Mouse (Mus musculus) liver, embryonic 13.5 days (tissue): ENCODE measurements around the gene Dnmt1. TPM values are rescaled to one million over a fixed set of nuclear protein-coding genes. Genes with fewer than 3 reads are reported as not detected.

Experiments
- ATAC-seq: fragments of 200-750 bp; cut with Nextera tagmentation; 2 replicates; pipeline ENCODE4 v1.8.0; 2017; ENCODE audit warnings: low read depth, mild to moderate bottlenecking, moderate number of reproducible peaks, moderate library complexity
- DNase-seq: peaks from one replicate; pipeline ENCODE4 v3.0.0; 2022
- H3K27ac ChIP-seq: fragments of 300-500 bp; sonication (generic); 2 replicates; pipeline ENCODE4 v1.5.1; 2015; ENCODE audit warnings: moderate library complexity, mild to moderate bottlenecking, inconsistent platforms
- H3K27me3 ChIP-seq: fragments of 300-500 bp; sonication (generic); 2 replicates; pipeline ENCODE4 v1.6.1; 2015; ENCODE audit warnings: mild to moderate bottlenecking, inconsistent platforms
- H3K36me3 ChIP-seq: fragments of 300-500 bp; sonication (generic); 2 replicates; pipeline ENCODE4 v1.6.1; 2015; ENCODE audit warnings: mild to moderate bottlenecking, inconsistent platforms
- H3K4me1 ChIP-seq: fragments of 300-500 bp; sonication (generic); replicated peaks from 2 replicates; pipeline ENCODE4 v1.6.1; 2015; ENCODE audit warnings: inconsistent platforms
- H3K4me2 ChIP-seq: fragments of 300-500 bp; sonication (generic); 2 replicates; pipeline ENCODE4 v1.6.1; 2015; ENCODE audit warnings: inconsistent platforms, mild to moderate bottlenecking, moderate library complexity
- H3K4me3 ChIP-seq: fragments of 300-500 bp; sonication (generic); replicated peaks from 2 replicates; pipeline ENCODE4 v1.5.1; 2015; ENCODE audit warnings: mild to moderate bottlenecking, inconsistent platforms
- H3K9ac ChIP-seq: fragments of 300-500 bp; sonication (generic); 2 replicates; pipeline ENCODE4 v1.6.1; 2015; ENCODE audit warnings: mild to moderate bottlenecking, inconsistent platforms
- H3K9me3 ChIP-seq: fragments of 300-500 bp; sonication (generic); replicated peaks from 2 replicates; pipeline ENCODE4 v1.6.1; 2016; ENCODE audit warnings: inconsistent platforms
- WGBS: fragments of 180-500 bp; shearing (Covaris S2); methylation state at CpG from one replicate; pipeline ENCODE4 v1.1.7; 2015; ENCODE audit not compliant: insufficient replicate concordance; 5-methylcytosine and 5-hydroxymethylcytosine counted together
- polyA plus RNA-seq: library from polyadenylated mRNA; unstranded; fragments of >200 nt; fragmentation: Nextera tagmentation; extraction: Ambion mirVana; gene quantifications from 2 replicates; pipeline ENCODE4 v1.2.1, GENCODE M21; 2015

The Dnmt1 gene
- polyA plus RNA-seq, 1 experiment from 2014 or later = 63.3 TPM

GRCm38 (mm10) chr9:20878041-20878709, 81.5 kb downstream of the Dnmt1 start:
- peak; percentile 99 for DNase-seq

GRCm38 (mm10) chr9:20877118-20878040, 82.3 kb downstream of the Dnmt1 start:
- no peak for DNase-seq
- H3K4me1 ChIP-seq = peaks cover 29% of the 10 kb centered on the region
- H3K9me3 ChIP-seq = no peaks in the 10 kb centered on the region
- peak overlapping the region; percentile 63 for H3K9ac ChIP-seq
- ATAC-seq = no peak
- peak overlapping the region; percentile 60 for H3K4me3 ChIP-seq
- peak overlapping the region; percentile 90 for H3K27ac ChIP-seq
- H3K27me3 ChIP-seq = no peaks in the 10 kb centered on the region
- H3K36me3 ChIP-seq = peaks cover 5% of the 10 kb centered on the region
- H3K4me2 ChIP-seq = peak overlapping the region; percentile 88
- WGBS = 30% methylated on average over 14 of the region's 14 CpGs

More at GRCm38 (mm10) chr9:20878041-20878709, 81.5 kb downstream of the Dnmt1 start:
- H3K27ac ChIP-seq = peak overlapping the region; percentile 90
- no peaks in the 10 kb centered on the region for H3K9me3 ChIP-seq
- peak overlapping the region; percentile 88 for H3K4me2 ChIP-seq
- H3K4me3 ChIP-seq = peak overlapping the region; percentile 60
- H3K9ac ChIP-seq = peak overlapping the region; percentile 80
- H3K27me3 ChIP-seq = no peaks in the 10 kb centered on the region
- ATAC-seq = peak; percentile 94
- peaks cover 5% of the 10 kb centered on the region for H3K36me3 ChIP-seq
- WGBS = under 1% methylated on average over 69 of the region's 69 CpGs
- peaks cover 29% of the 10 kb centered on the region for H3K4me1 ChIP-seq

GRCm38 (mm10) chr9:20876318-20877117, 83.2 kb downstream of the Dnmt1 start:
- Histone ChIP-seq H3K27ac (no peak overlapping the region), H3K9me3 (no peaks in the 10 kb centered on the region), H3K4me2 (no peak overlapping the region), H3K4me3 (no peak overlapping the region), H3K4me1 (peaks cover 29% of the 10 kb centered on the region), H3K36me3 (peaks cover 5% of the 10 kb centered on the region), H3K9ac (no peak overlapping the region), H3K27me3 (no peaks in the 10 kb centered on the region)
- DNase-seq = no peak
- no peak for ATAC-seq
- WGBS = 60% methylated on average over 8 of the region's 9 CpGs

DNA sequence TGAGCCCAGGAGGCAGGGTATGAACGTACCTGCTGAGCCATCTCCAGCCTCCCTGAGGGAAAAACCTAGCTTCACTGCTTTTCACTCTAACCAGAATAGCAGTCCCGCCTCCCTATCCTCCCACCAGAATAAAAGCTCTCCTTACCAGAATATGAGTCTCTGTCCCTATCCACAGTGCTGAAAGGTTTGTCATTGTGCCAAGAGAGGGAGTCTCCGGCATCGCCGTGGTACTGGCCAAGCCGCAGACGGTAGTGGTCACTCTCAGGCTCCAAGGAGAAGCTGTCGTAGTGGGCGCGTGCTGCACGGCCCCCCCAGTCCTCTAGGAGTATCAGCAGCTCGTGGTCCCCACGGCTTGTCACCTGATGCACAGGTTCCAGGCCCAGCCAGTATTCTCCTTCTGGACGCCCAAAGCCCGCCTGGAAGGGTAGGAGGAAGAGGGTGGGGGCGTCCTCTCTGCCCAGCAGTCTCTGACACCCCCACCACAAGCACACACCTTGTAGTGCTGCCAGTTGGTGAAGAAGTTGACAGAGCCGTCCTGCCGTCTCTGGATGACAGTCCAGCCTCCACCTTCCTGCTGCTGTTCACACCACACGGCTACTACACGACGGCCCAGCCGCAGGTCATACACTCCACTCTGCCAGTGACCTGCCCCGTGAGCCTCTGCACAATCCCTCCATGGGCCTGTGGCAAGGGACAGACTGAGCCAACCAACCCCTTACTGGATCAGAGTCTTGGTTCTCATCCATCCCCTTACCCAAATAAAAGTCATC, 84.5 kb downstream of the Dnmt1 start:
- peaks cover 29% of the 10 kb centered on the region for H3K4me1 ChIP-seq
- H3K27me3 ChIP-seq = no peaks in the 10 kb centered on the region
- no peak overlapping the region for H3K4me2 ChIP-seq
- DNase-seq = no peak
- WGBS = 70% methylated on average over 23 of the region's 23 CpGs
- H3K27ac ChIP-seq = no peak overlapping the region
- ATAC-seq = no peak
- peaks cover 5% of the 10 kb centered on the region for H3K36me3 ChIP-seq
- no peaks in the 10 kb centered on the region for H3K9me3 ChIP-seq
- H3K4me3 ChIP-seq = no peak overlapping the region
- H3K9ac ChIP-seq = no peak overlapping the region

- H3K4me1 ChIP-seq = peaks cover 22% of the 10 kb centered on the region
- H3K4me2 ChIP-seq = no peak overlapping the region
- DNase-seq = no peak
- peaks cover 14% of the 10 kb centered on the region for H3K27me3 ChIP-seq
- H3K9me3 ChIP-seq = no peaks in the 10 kb centered on the region
- WGBS = 75% methylated on average over 12 of the region's 12 CpGs
- H3K27ac ChIP-seq = no peak overlapping the region
- no peak overlapping the region for H3K4me3 ChIP-seq
- peaks cover 5% of the 10 kb centered on the region for H3K36me3 ChIP-seq
- no peak for ATAC-seq
- no peak overlapping the region for H3K9ac ChIP-seq
Observed at GRCm38 (mm10) chr9:20873521-20873920, 86.2 kb downstream of the Dnmt1 start.

DNA sequence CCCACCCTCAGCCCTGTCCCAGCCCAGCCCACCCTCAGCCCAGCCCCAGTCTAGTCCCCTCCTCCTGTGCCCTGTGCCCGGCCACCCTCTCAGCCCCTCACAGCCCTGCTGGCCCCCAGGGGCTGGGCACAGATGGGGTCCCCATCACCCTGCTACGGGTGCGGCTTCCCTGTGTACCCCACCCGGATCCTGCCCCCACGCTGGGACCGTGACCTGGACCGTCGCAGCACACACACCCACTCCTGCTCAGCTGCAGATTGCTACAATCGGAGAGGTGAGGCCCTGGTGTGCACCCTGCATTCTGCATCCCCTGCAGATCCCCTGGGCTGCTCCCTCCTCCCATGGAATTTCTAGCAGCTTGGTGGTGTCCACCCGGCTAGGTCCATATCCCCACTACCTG, 86.7 kb downstream of the Dnmt1 start:
- H3K4me3 ChIP-seq = no peak overlapping the region
- no peak overlapping the region for H3K27ac ChIP-seq
- H3K4me2 ChIP-seq = no peak overlapping the region
- no peaks in the 10 kb centered on the region for H3K9me3 ChIP-seq
- H3K9ac ChIP-seq = no peak overlapping the region
- 72% methylated on average over 10 of the region's 10 CpGs for WGBS
- no peak for DNase-seq
- peaks cover 23% of the 10 kb centered on the region for H3K4me1 ChIP-seq
- ATAC-seq = no peak
- peaks cover 18% of the 10 kb centered on the region for H3K27me3 ChIP-seq
- H3K36me3 ChIP-seq = peaks cover 5% of the 10 kb centered on the region

DNA sequence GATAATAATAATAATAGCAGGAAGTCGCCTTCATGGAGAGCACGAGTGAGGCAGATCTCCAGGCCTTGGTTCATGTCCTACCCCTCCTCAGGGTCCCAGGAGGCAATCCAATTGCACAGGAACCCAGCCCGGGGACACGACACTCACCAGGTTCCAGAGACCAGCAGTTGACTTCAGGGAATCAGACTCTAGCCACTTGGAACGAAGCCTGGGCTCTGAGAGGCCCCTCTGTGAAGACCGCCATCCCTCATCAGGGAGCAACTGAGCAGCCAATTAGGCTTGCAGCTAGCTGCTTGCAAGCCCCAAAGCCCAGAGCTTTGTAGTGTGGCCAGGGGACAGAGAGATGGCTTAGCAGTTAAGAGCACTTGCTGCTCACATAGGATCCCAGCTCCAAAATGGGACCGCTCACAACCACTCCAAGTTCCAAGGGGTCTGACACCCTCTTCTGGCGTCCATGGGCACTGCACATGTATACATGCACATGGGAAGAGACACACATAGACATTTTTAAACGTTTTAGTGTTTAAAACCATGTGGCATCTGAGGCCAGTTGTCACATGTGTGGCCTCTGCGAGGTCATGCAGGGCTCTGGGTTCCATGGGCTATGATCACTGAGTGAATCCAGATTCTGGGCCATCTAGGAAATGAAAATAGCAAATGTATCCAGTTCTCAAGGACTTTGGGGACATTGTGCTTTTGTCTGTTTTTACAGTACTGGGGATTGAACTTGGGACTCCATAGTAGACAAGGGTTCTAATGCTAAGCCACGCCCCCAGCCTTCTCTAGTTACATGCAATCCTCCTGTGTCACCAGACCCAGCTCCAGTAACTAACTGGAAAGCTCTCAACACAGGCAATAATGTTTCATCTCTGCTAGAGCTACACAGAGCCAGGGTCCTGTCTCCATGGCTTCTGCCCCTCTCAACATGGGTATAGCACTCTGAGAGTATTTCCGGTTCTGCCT, 89.2 kb downstream of the Dnmt1 start:
- H3K9ac ChIP-seq = no peak overlapping the region
- DNase-seq = no peak
- peaks cover 37% of the 10 kb centered on the region for H3K27me3 ChIP-seq
- H3K9me3 ChIP-seq = no peaks in the 10 kb centered on the region
- H3K4me1 ChIP-seq = peaks cover 12% of the 10 kb centered on the region
- H3K36me3 ChIP-seq = peaks cover 5% of the 10 kb centered on the region
- 68% methylated on average over 12 of the region's 12 CpGs for WGBS
- no peak for ATAC-seq
- H3K27ac ChIP-seq = no peak overlapping the region
- H3K4me2 ChIP-seq = no peak overlapping the region
- no peak overlapping the region for H3K4me3 ChIP-seq

GRCm38 (mm10) chr9:20869246-20869645, 90.4 kb downstream of the Dnmt1 start:
- ATAC-seq = no peak
- no peak for DNase-seq
- WGBS = 4% methylated on average over 19 of the region's 19 CpGs
- no peak overlapping the region for H3K27ac ChIP-seq
- peaks cover 5% of the 10 kb centered on the region for H3K36me3 ChIP-seq
- peaks cover 37% of the 10 kb centered on the region for H3K27me3 ChIP-seq
- H3K4me1 ChIP-seq = peaks cover 12% of the 10 kb centered on the region
- H3K4me3 ChIP-seq = peak overlapping the region; percentile 63
- peak overlapping the region; percentile 72 for H3K4me2 ChIP-seq
- no peaks in the 10 kb centered on the region for H3K9me3 ChIP-seq
- H3K9ac ChIP-seq = peak overlapping the region; percentile 65

GRCm38 (mm10) chr9:20868448-20869001, 91.2 kb downstream of the Dnmt1 start, which contains the start of gene A230050P20Rik:
A230050P20Rik (plus strand) TSS chr9:20868642.
- ATAC-seq = peak; percentile 42
- Histone ChIP-seq H3K36me3 (peaks cover 2% of the 10 kb centered on the region), H3K4me1 (peaks cover 12% of the 10 kb centered on the region), H3K27me3 (peaks cover 37% of the 10 kb centered on the region), H3K27ac (no peak within 1 kb of the TSS), H3K4me2 (peak within 1 kb of the TSS; percentile 72), H3K4me3 (peak within 1 kb of the TSS; percentile 63), H3K9me3 (no peaks in the 10 kb centered on the region), H3K9ac (peak within 1 kb of the TSS; percentile 65)
- no peak for DNase-seq
- 3% methylated on average over 53 of the region's 53 CpGs for WGBS
